Mouse (Mus musculus): ENCODE results near the gene Vmn2r79.
"Not testable (repeated sequence)": the region's sequence is repeated elsewhere in the genome, so short reads cannot be mapped to it uniquely, and the experiment has no call there.

The Vmn2r79 gene

GRCm38 (mm10) chr7:86995815-86996214, at the start of gene Vmn2r79:
Vmn2r79 (plus strand) TSS chr7:86996115.
- not testable (repeated sequence) for DNase-seq (ENCODE audit: low spot score)

- no peak for DNase-seq (ENCODE audit: low spot score)
Measured at GRCm38 (mm10) chr7:86994700-86995099, 1.2 kb upstream of the Vmn2r79 start.

- DNase-seq (ENCODE audit: low spot score) = not testable (repeated sequence)
Measured at GRCm38 (mm10) chr7:87026486-87026885, 30.6 kb downstream of the Vmn2r79 start.

GRCm38 (mm10) chr7:87063576-87063975, 67.7 kb downstream of the Vmn2r79 start:
- no peak for DNase-seq (ENCODE audit: low spot score)
